In genomic region chr11:75443711-75444110, GRCm38 (mm10) we compare ENCODE assay signal across 15 mouse cellular contexts. TPM values are rescaled to one million over a fixed set of nuclear protein-coding genes. Genes with fewer than 3 reads are reported as not detected.
DNase-seq lines count a peak whose midpoint lies in the region; ATAC-seq and TF ChIP-seq lines count a peak whose summit lies in the region.
"Had no signal": no experiment of that assay in that cellular context is flagged by ENCODE, and none has a peak within 500 bp of the region (broad histone marks: within the 10 kb centered on the region; RNA-seq: fewer than 3 reads in every experiment).

No protein-coding gene starts in this region.

- no peak overlapping the region for H3K4me3 ChIP-seq in layer of hippocampus, adult 2 months
- H3K4me3 ChIP-seq: erythroblast, embryonic 14.5 days; limb, embryonic 12.5 days had no signal

- no peak for TF ChIP-seq CTCF in layer of hippocampus, adult 2 months (conservative IDR thresholded peaks at IDR 0.05)

- no peak for DNase-seq in layer of hippocampus, adult 2 months (ENCODE audit: low spot score in 2 of 2)
- DNase-seq in layer of hippocampus, postnatal 14 days (ENCODE audit: low spot score in 2 of 2): no peak
- DNase-seq in kidney, adult 11 months: peak; percentile 93
- peak; percentile 88 to 92 for DNase-seq in kidney, postnatal 36 days
- peak; percentile 30 for DNase-seq in mesoderm, embryonic 11.5 days (ENCODE audit: low read depth, low spot score)
- DNase-seq in cerebellum, adult 8-10 months: no peak
- DNase-seq in urinary bladder, adult 2 months (ENCODE audit: low spot score): no peak
- DNase-seq: adrenal gland, adult 2 months; lung, postnatal 36 days; thymus, adult 18-20 months had no signal

- ATAC-seq in CD4-positive, CD25-positive, alpha-beta regulatory T cell, adult 4 months: no peak

- H3K27ac ChIP-seq in layer of hippocampus, adult 2 months: peak overlapping the region; percentile 88
- H3K27ac ChIP-seq: limb, embryonic 12.5 days had no signal

RNA-seq across cellular contexts. Expression of gene Serpinf2, which starts 4.3 kb away (rescaled TPM):
- under 1 TPM; 0.38 to 0.52 TPM for total RNA-seq in layer of hippocampus, adult 2 months (2021)
- total RNA-seq in layer of hippocampus, postnatal 14 days (2021): under 1 TPM; 0.62 to 0.71 TPM
- under 1 TPM in 1 of 2 experiments, not detected in 1; 0.32 TPM for polyA plus RNA-seq in CD4-positive, CD25-positive, alpha-beta regulatory T cell, adult 4 months (2017; shearing (Covaris generic))
- polyA plus RNA-seq in urinary bladder, adult 2 months (2012; rRNA removed): 0.07 and 0.14 TPM in 2 replicates
- total RNA-seq: heart, adult 8-10 months; hematopoietic stem cell, adult 5-6 weeks had no signal

RNA-seq across cellular contexts. Expression of gene Wdr81, which starts 10.8 kb away (rescaled TPM):
- total RNA-seq in layer of hippocampus, adult 2 months (2021): 10 to 100 TPM; 23.4 to 23.7 TPM
- 10 to 100 TPM; 22.5 TPM for total RNA-seq in layer of hippocampus, postnatal 14 days (2021)
- polyA plus RNA-seq in CD4-positive, CD25-positive, alpha-beta regulatory T cell, adult 4 months (2017; shearing (Covaris generic)): 1 to 10 TPM; 6.3 to 9.9 TPM
- 8.5 and 13.0 TPM in 2 replicates for polyA plus RNA-seq in urinary bladder, adult 2 months (2012; rRNA removed)

RNA-seq across cellular contexts. Expression of gene Tlcd2, which starts 17.8 kb away (rescaled TPM):
- total RNA-seq in layer of hippocampus, adult 2 months (2021): under 1 TPM in 1 of 2 experiments, not detected in 1; 0.56 TPM
- 1 to 10 TPM in 1 of 2 experiments, under 1 TPM in 1; 0.45 to 1.0 TPM for total RNA-seq in layer of hippocampus, postnatal 14 days (2021)
- polyA plus RNA-seq in CD4-positive, CD25-positive, alpha-beta regulatory T cell, adult 4 months (2017; shearing (Covaris generic)): 1 to 10 TPM; 8.8 to 9.0 TPM
- 12.1 and 12.6 TPM in 2 replicates for polyA plus RNA-seq in urinary bladder, adult 2 months (2012; rRNA removed)

RNA-seq across cellular contexts. Expression of gene Serpinf1, which starts 21.2 kb away (rescaled TPM):
- total RNA-seq in layer of hippocampus, adult 2 months (2021): 10 to 100 TPM; 14.0 to 15.6 TPM
- 10 to 100 TPM; 20.3 to 36.0 TPM for total RNA-seq in layer of hippocampus, postnatal 14 days (2021)
- 1 to 10 TPM; 3.4 to 6.9 TPM for polyA plus RNA-seq in CD4-positive, CD25-positive, alpha-beta regulatory T cell, adult 4 months (2017; shearing (Covaris generic))
- polyA plus RNA-seq in urinary bladder, adult 2 months (2012; rRNA removed): 85.3 and 147 TPM in 2 replicates

RNA-seq across cellular contexts. Expression of gene Prpf8, which starts 42.9 kb away (rescaled TPM):
- total RNA-seq in layer of hippocampus, adult 2 months (2021): 100 to 1,000 TPM; 131 to 139 TPM
- 100 to 1,000 TPM; 111 to 113 TPM for total RNA-seq in layer of hippocampus, postnatal 14 days (2021)
- 10 to 100 TPM; 37.0 to 42.3 TPM for polyA plus RNA-seq in CD4-positive, CD25-positive, alpha-beta regulatory T cell, adult 4 months (2017; shearing (Covaris generic))
- polyA plus RNA-seq in urinary bladder, adult 2 months (2012; rRNA removed): 75.7 and 79.3 TPM in 2 replicates

Comparison
In these comparisons a context has a peak if more than half of its experiments do, and no peak if none do; other contexts are left out.
1. DNase-seq: peak in kidney, adult 11 months (single experiment), kidney, postnatal 36 days (2 of 2) and mesoderm, embryonic 11.5 days (single experiment); none in layer of hippocampus, adult 2 months (0 of 2), layer of hippocampus, postnatal 14 days (0 of 2), cerebellum, adult 8-10 months (single experiment) and urinary bladder, adult 2 months (single experiment).